Mouse (Mus musculus): Measurements from ENCODE around the gene Ucn. TPM values are rescaled to one million over a fixed set of nuclear protein-coding genes. Genes with fewer than 3 reads are reported as not detected.
A peak's percentile ranks its signal among the peaks of the same experiment; 100 is the strongest.

Gene Ucn
- polyA plus RNA-seq, 1 experiment from 2014 or later, result not detected

- Histone ChIP-seq H3K9ac (ENCODE audit: low read depth, low read length) (no peak overlapping the region), H3K9me3 (ENCODE audit: control insufficient read depth, low read length) (no peaks in the 10 kb centered on the region), H3K27me3 (replicated peaks; ENCODE audit: control insufficient read depth, insufficient read depth, low read length) (0 out of 2 replicates have a peak, but pooled peaks cover 2% of the 10 kb centered on the region), H3K4me2 (ENCODE audit: low read length) (no peak overlapping the region), H3K4me3 (ENCODE audit: low read length) (no peak overlapping the region), H3K27ac (ENCODE audit: low read depth, low read length) (no peak overlapping the region), H3K36me3 (ENCODE audit: control insufficient read depth, insufficient read depth, low read length) (no peaks in the 10 kb centered on the region), H3K4me1 (ENCODE audit: control insufficient read depth, insufficient read depth, low read depth, low read length) (no peaks in the 10 kb centered on the region)
- WGBS, result 86% methylated on average over 8 of the region's 8 CpGs
- no peak for ATAC-seq
These were observed 17.5 kb downstream of the Ucn start for GRCm38 (mm10) chr5:31121111-31121510.

- 0 out of 2 replicates have a peak, but pooled peaks cover 2% of the 10 kb centered on the region for H3K9me3 ChIP-seq (ENCODE audit: control insufficient read depth, low read length)
- no peak overlapping the region for H3K27ac ChIP-seq (ENCODE audit: low read depth, low read length)
- H3K9ac ChIP-seq (ENCODE audit: low read depth, low read length), result no peak overlapping the region
- 0 out of 2 replicates have a peak, but pooled peaks cover 2% of the 10 kb centered on the region for H3K27me3 ChIP-seq (replicated peaks; ENCODE audit: control insufficient read depth, insufficient read depth, low read length)
- WGBS, result 30% methylated on average over 10 of the region's 10 CpGs
- H3K4me1 ChIP-seq (ENCODE audit: control insufficient read depth, insufficient read depth, low read depth, low read length), result no peaks in the 10 kb centered on the region
- H3K4me3 ChIP-seq (ENCODE audit: low read length), result no peak overlapping the region
- H3K4me2 ChIP-seq (ENCODE audit: low read length), result no peak overlapping the region
- no peak for ATAC-seq
- no peaks in the 10 kb centered on the region for H3K36me3 ChIP-seq (ENCODE audit: control insufficient read depth, insufficient read depth, low read length)
These were observed 21.7 kb downstream of the Ucn start for GRCm38 (mm10) chr5:31116912-31117311.

- H3K4me2 ChIP-seq (ENCODE audit: low read length), result no peak within 1 kb of the TSS
- no peak within 1 kb of the TSS for H3K9ac ChIP-seq (ENCODE audit: low read depth, low read length)
- H3K27ac ChIP-seq (ENCODE audit: low read depth, low read length), result no peak within 1 kb of the TSS
- no peak within 1 kb of the TSS for H3K4me3 ChIP-seq (ENCODE audit: low read length)
- H3K9me3 ChIP-seq (ENCODE audit: control insufficient read depth, low read length), result 0 out of 2 replicates have a peak, but pooled peaks cover 2% of the 10 kb centered on the region
- WGBS, result 51% methylated on average over 3 of the region's 3 CpGs
- no peak for ATAC-seq
- 0 out of 2 replicates have a peak, but pooled peaks cover 2% of the 10 kb centered on the region for H3K27me3 ChIP-seq (replicated peaks; ENCODE audit: control insufficient read depth, insufficient read depth, low read length)
- H3K4me1 ChIP-seq (ENCODE audit: control insufficient read depth, insufficient read depth, low read depth, low read length), result no peaks in the 10 kb centered on the region
- H3K36me3 ChIP-seq (ENCODE audit: control insufficient read depth, insufficient read depth, low read length), result no peaks in the 10 kb centered on the region
These were observed 22.3 kb downstream of the Ucn start, which contains the start of gene Trim54 for GRCm38 (mm10) chr5:31116354-31116753. TSS of gene Trim54 (plus strand) at chr5:31116712.

GRCm38 (mm10) chr5:31110781-31111180, 27.8 kb downstream of the Ucn start:
- H3K27me3 ChIP-seq (replicated peaks; ENCODE audit: control insufficient read depth, insufficient read depth, low read length), result no peaks in the 10 kb centered on the region
- no peak overlapping the region for H3K4me2 ChIP-seq (ENCODE audit: low read length)
- 0 out of 2 replicates have a peak, but pooled peaks cover 2% of the 10 kb centered on the region for H3K9me3 ChIP-seq (ENCODE audit: control insufficient read depth, low read length)
- ATAC-seq, result no peak
- WGBS, result 44% methylated on average over 7 of the region's 7 CpGs
- no peaks in the 10 kb centered on the region for H3K4me1 ChIP-seq (ENCODE audit: control insufficient read depth, insufficient read depth, low read depth, low read length)
- H3K36me3 ChIP-seq (ENCODE audit: control insufficient read depth, insufficient read depth, low read length), result no peaks in the 10 kb centered on the region
- H3K9ac ChIP-seq (ENCODE audit: low read depth, low read length), result no peak overlapping the region
- no peak overlapping the region for H3K27ac ChIP-seq (ENCODE audit: low read depth, low read length)
- H3K4me3 ChIP-seq (ENCODE audit: low read length), result no peak overlapping the region

- H3K36me3 ChIP-seq (ENCODE audit: control insufficient read depth, insufficient read depth, low read length), result no peaks in the 10 kb centered on the region
- no peak for ATAC-seq
These were observed 30.6 kb downstream of the Ucn start, which contains the start of gene Slc30a3 for GRCm38 (mm10) chr5:31108000-31108490. TSS of gene Slc30a3 (minus strand) at chr5:31108237.

GRCm38 (mm10) chr5:31105814-31106335, 32.8 kb downstream of the Ucn start, which contains the start of gene Dnajc5g:
TSS of gene Dnajc5g (plus strand) at chr5:31106285.
- Histone ChIP-seq H3K9me3 (ENCODE audit: control insufficient read depth, low read length) (no peaks in the 10 kb centered on the region), H3K4me2 (ENCODE audit: low read length) (no peak within 1 kb of the TSS), H3K4me3 (ENCODE audit: low read length) (no peak within 1 kb of the TSS), H3K4me1 (ENCODE audit: control insufficient read depth, insufficient read depth, low read depth, low read length) (no peaks in the 10 kb centered on the region), H3K36me3 (ENCODE audit: control insufficient read depth, insufficient read depth, low read length) (no peaks in the 10 kb centered on the region), H3K27ac (ENCODE audit: low read depth, low read length) (no peak within 1 kb of the TSS), H3K27me3 (replicated peaks; ENCODE audit: control insufficient read depth, insufficient read depth, low read length) (no peaks in the 10 kb centered on the region), H3K9ac (ENCODE audit: low read depth, low read length) (no peak within 1 kb of the TSS)
- ATAC-seq, result no peak
- 92% methylated on average over 9 of the region's 9 CpGs for WGBS

More at GRCm38 (mm10) chr5:31108000-31108490, 30.6 kb downstream of the Ucn start, which contains the start of gene Slc30a3:
- Histone ChIP-seq H3K27me3 (replicated peaks; ENCODE audit: control insufficient read depth, insufficient read depth, low read length) (no peaks in the 10 kb centered on the region), H3K4me3 (ENCODE audit: low read length) (no peak within 1 kb of the TSS), H3K9ac (ENCODE audit: low read depth, low read length) (no peak within 1 kb of the TSS), H3K4me1 (ENCODE audit: control insufficient read depth, insufficient read depth, low read depth, low read length) (no peaks in the 10 kb centered on the region), H3K4me2 (ENCODE audit: low read length) (no peak within 1 kb of the TSS), H3K27ac (ENCODE audit: low read depth, low read length) (no peak within 1 kb of the TSS), H3K9me3 (ENCODE audit: control insufficient read depth, low read length) (no peaks in the 10 kb centered on the region)
- 93% methylated on average over 18 of the region's 18 CpGs for WGBS

GRCm38 (mm10) chr5:31095711-31096480, 42.7 kb downstream of the Ucn start:
- Histone ChIP-seq H3K36me3 (ENCODE audit: control insufficient read depth, insufficient read depth, low read length) (no peaks in the 10 kb centered on the region), H3K9me3 (ENCODE audit: control insufficient read depth, low read length) (no peaks in the 10 kb centered on the region), H3K27me3 (replicated peaks; ENCODE audit: control insufficient read depth, insufficient read depth, low read length) (peaks cover 39% of the 10 kb centered on the region), H3K4me3 (ENCODE audit: low read length) (peak overlapping the region; percentile 50; the same call in 1 of the 2 replicates), H3K27ac (ENCODE audit: low read depth, low read length) (no peak overlapping the region), H3K9ac (ENCODE audit: low read depth, low read length) (no peak overlapping the region), H3K4me2 (ENCODE audit: low read length) (peak overlapping the region; percentile 68), H3K4me1 (ENCODE audit: control insufficient read depth, insufficient read depth, low read depth, low read length) (peaks cover 24% of the 10 kb centered on the region)
- ATAC-seq, result no peak
- 20% methylated on average over 11 of the region's 11 CpGs for WGBS

GRCm38 (mm10) chr5:31094799-31095691, 43.6 kb downstream of the Ucn start:
- no peak overlapping the region for H3K27ac ChIP-seq (ENCODE audit: low read depth, low read length)
- under 1% methylated on average over 59 of the region's 59 CpGs for WGBS
- no peaks in the 10 kb centered on the region for H3K36me3 ChIP-seq (ENCODE audit: control insufficient read depth, insufficient read depth, low read length)
- H3K9me3 ChIP-seq (ENCODE audit: control insufficient read depth, low read length), result no peaks in the 10 kb centered on the region
- H3K4me2 ChIP-seq (ENCODE audit: low read length), result peak overlapping the region; percentile 68
- peaks cover 42% of the 10 kb centered on the region for H3K27me3 ChIP-seq (replicated peaks; ENCODE audit: control insufficient read depth, insufficient read depth, low read length)
- peak overlapping the region; percentile 50 for H3K4me3 ChIP-seq (ENCODE audit: low read length)
- peaks cover 24% of the 10 kb centered on the region for H3K4me1 ChIP-seq (ENCODE audit: control insufficient read depth, insufficient read depth, low read depth, low read length)
- H3K9ac ChIP-seq (ENCODE audit: low read depth, low read length), result peak overlapping the region; percentile 28; the same call in 1 of the 2 replicates
- no peak for ATAC-seq
